Mouse (Mus musculus): ENCODE results near the gene Jakmip3. TPM values are rescaled to one million over a fixed set of nuclear protein-coding genes. Genes with fewer than 3 reads are reported as not detected.
A peak's percentile ranks its signal among the peaks of the same experiment; 100 is the strongest.

Jakmip3 gene
- polyA plus RNA-seq, 1 experiment from 2014 or later = 1.2 TPM

DNA sequence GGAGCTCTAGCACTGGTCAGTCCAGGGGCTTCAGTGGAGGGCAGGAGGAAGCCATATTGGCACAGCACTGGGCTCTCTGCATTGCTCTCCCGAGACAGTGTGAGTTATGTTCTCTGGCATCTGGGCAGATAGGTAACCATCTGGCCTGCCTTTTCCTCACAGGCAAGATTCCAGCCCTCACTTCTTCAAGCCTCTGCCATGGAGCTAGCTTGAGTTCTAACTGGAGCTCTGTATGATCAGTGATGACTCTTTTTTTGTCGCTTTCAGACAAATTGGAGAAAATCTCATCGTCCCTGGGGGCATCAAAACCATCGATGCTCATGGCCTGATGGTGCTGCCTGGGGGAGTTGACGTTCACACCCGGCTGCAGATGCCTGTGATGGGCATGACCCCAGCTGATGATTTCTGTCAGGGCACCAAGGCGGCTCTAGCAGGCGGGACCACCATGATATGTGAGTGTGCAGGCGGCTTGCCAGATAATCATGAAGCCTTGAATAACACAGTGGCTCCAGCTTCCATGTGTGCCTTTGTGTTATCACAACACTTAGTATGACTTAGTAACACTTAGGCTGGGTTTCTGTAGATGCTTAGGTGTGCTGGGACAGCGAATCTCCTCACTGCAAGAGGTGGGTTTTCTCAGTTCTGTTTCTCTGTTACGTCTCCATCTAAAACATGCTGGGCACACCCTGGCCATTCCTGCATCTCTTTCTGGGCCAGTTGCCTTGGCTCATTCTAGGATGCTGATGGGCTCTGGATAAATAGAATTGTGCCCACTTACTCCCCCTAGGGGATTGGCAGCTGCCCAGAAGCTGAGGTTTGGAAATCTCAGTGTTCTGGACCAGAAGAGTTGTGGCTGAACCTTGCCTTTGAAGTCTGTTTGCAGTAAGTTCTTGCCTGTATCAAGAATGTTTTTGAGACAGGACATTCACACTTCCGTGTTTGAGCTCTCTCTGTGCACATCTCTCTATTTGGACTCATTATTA is 149.7 kb downstream of the Jakmip3 start:
- peaks cover 44% of the 10 kb centered on the region for H3K4me1 ChIP-seq (replicated peaks)
- no peak overlapping the region for H3K9ac ChIP-seq (replicated peaks)
- no peaks in the 10 kb centered on the region for H3K9me3 ChIP-seq
- H3K4me3 ChIP-seq (replicated peaks) = no peak overlapping the region
- H3K4me2 ChIP-seq (replicated peaks) = no peak overlapping the region
- no peak for ATAC-seq
- no peaks in the 10 kb centered on the region for H3K27me3 ChIP-seq
- no peak overlapping the region for H3K27ac ChIP-seq
- WGBS = 87% methylated on average over 12 of the region's 12 CpGs
- H3K36me3 ChIP-seq = peaks cover 66% of the 10 kb centered on the region

DNA sequence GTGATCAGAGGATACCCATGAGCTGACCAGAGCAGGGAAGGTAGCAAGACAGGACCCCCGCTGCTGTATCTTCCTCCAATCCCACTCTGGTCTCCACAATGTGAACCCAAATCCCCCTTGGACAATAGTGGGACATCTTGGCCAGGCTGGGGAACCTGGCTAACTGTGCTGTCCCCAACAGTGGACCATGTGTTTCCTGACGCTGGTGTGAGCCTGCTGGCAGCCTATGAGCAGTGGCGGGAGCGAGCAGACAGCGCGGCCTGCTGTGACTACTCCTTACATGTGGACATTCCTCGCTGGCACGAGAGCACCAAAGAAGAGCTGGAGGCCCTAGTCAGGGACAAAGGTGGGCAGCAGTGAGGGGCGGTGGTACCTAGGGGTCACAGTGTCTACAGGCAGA is 151.2 kb downstream of the Jakmip3 start:
- H3K36me3 ChIP-seq = peaks cover 79% of the 10 kb centered on the region
- H3K4me1 ChIP-seq (replicated peaks) = peaks cover 38% of the 10 kb centered on the region
- H3K4me2 ChIP-seq (replicated peaks) = no peak overlapping the region
- no peaks in the 10 kb centered on the region for H3K9me3 ChIP-seq
- no peak for ATAC-seq
- H3K4me3 ChIP-seq (replicated peaks) = no peak overlapping the region
- H3K27ac ChIP-seq = no peak overlapping the region
- no peak overlapping the region for H3K9ac ChIP-seq (replicated peaks)
- H3K27me3 ChIP-seq = no peaks in the 10 kb centered on the region
- 99% methylated on average over 9 of the region's 9 CpGs for WGBS

DNA sequence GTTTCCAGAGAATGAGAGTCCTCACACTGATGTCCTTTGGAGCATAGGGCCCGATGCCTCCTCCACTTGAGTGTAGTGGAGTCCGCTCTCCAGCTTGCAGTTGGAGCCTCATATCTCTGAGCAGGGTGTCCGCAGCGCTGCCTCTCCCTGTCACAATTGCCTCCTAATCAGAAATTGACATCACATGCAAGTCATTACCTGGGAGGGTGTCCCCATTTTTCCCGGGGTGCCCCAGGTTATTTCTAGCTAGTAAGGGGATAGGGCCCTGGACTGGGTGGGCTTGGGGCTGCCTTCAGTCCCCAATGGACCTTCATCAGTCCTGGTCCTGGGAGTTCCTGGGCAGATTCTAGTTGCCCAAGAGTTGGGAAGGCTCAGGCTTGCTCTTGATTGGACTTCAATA is 152.1 kb downstream of the Jakmip3 start:
- Histone ChIP-seq H3K4me3 (replicated peaks) (no peak overlapping the region), H3K4me2 (replicated peaks) (no peak overlapping the region), H3K9me3 (no peaks in the 10 kb centered on the region), H3K27ac (no peak overlapping the region), H3K27me3 (no peaks in the 10 kb centered on the region), H3K4me1 (replicated peaks) (peaks cover 28% of the 10 kb centered on the region), H3K36me3 (peaks cover 86% of the 10 kb centered on the region), H3K9ac (replicated peaks) (no peak overlapping the region)
- no peak for ATAC-seq
- 96% methylated on average over 5 of the region's 5 CpGs for WGBS

DNA sequence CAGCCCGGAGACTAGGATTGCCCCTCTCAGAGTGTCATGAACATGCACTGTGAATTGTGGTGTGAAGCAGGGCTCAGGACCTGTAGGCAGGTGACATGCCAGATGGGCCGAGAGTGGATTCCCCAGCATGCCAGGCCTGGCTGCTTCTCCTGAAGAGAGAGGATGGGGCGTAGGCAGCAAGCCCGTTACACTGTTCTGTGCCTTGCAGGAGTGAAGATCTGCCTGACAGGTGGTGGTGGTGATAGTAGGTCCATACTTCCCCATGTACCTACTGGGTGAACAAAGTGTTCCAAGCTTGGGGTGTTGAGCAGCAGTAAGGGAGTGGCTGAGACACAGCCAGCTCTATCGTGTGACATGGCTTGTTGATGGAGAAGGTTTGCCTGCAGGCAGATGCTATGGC is 152.6 kb downstream of the Jakmip3 start:
- H3K4me1 ChIP-seq (replicated peaks) = peaks cover 24% of the 10 kb centered on the region

DNA sequence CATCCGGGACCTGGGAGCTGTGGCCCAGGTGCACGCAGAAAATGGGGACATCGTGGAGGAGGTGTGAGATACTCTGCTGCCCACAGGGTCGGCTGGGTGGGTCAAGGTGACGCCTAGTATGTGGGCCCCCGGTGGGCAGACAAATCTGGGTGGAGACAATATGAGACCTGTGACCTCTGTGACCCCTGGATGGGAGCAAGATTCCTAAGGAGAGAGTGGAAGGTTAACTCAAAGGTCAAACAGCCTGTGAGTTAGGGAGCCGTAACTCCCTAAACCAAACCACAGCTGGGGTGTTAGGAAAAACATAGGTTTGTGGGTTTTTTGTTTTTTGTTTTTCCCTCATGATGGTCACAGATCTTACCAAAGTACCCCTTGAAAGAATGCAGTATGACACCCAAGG is 153.3 kb downstream of the Jakmip3 start:
- Histone ChIP-seq H3K27ac (no peak overlapping the region), H3K4me2 (replicated peaks) (no peak overlapping the region), H3K4me1 (replicated peaks) (peaks cover 17% of the 10 kb centered on the region), H3K4me3 (replicated peaks) (no peak overlapping the region), H3K27me3 (no peaks in the 10 kb centered on the region), H3K9me3 (no peaks in the 10 kb centered on the region), H3K36me3 (peaks cover 92% of the 10 kb centered on the region), H3K9ac (replicated peaks) (no peak overlapping the region)
- no peak for ATAC-seq
- 86% methylated on average over 7 of the region's 7 CpGs for WGBS

More for the DNA sequence above, 152.6 kb downstream of the Jakmip3 start:
- no peaks in the 10 kb centered on the region for H3K27me3 ChIP-seq
- no peak overlapping the region for H3K27ac ChIP-seq
- peaks cover 90% of the 10 kb centered on the region for H3K36me3 ChIP-seq
- H3K4me2 ChIP-seq (replicated peaks) = no peak overlapping the region
- WGBS = 94% methylated on average over 5 of the region's 5 CpGs
- H3K9ac ChIP-seq (replicated peaks) = no peak overlapping the region
- no peaks in the 10 kb centered on the region for H3K9me3 ChIP-seq
- ATAC-seq = no peak
- no peak overlapping the region for H3K4me3 ChIP-seq (replicated peaks)

DNA sequence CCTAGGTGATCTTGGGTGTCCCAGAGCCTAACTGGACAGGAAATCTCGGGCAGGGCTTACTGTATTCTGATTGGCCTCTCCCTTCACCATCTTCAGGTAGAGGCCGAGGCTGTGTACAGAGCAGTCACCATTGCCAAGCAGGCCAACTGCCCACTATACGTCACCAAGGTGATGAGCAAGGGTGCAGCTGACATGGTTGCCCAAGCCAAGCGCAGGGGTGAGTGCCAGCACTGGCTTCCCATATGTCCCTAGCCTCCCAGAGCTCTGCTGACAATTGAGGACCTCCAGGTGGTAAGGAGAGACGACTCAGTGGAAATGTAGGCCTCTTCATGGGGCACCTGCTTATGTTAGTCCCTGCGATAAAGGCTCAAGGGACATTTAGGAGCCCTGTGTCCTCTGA is 154.2 kb downstream of the Jakmip3 start:
- Histone ChIP-seq H3K9me3 (no peaks in the 10 kb centered on the region), H3K27me3 (no peaks in the 10 kb centered on the region), H3K9ac (replicated peaks) (no peak overlapping the region), H3K36me3 (peaks cover 95% of the 10 kb centered on the region), H3K4me3 (replicated peaks) (no peak overlapping the region), H3K4me1 (replicated peaks) (peaks cover 7% of the 10 kb centered on the region), H3K27ac (no peak overlapping the region), H3K4me2 (replicated peaks) (no peak overlapping the region)
- WGBS = 90% methylated on average over 6 of the region's 6 CpGs
- ATAC-seq = no peak

DNA sequence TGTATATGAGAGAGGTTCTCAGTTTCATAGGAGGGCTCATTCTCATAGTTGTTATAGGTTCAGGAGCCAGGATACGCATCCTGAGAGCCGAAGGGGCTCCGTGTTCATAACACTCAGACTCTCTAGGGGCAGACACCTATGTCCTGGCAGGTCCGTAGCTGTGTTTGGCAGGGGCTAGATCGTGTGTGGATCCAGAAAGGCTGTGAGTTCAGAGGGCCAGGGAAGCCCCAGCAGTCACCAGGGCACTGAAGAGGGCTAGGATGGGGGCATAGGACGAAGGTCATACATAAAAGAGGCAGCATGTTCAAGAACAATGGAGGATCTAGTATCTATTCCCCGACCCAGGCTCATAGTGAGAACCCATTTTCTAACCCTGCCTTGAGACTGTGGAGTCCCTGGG is 154.8 kb downstream of the Jakmip3 start:
- no peaks in the 10 kb centered on the region for H3K27me3 ChIP-seq
- peaks cover 95% of the 10 kb centered on the region for H3K36me3 ChIP-seq
- 86% methylated on average over 7 of the region's 7 CpGs for whole genome bisulfite sequencing
- no peak overlapping the region for H3K27ac ChIP-seq
- ATAC-seq = no peak
- H3K4me2 ChIP-seq (replicated peaks) = no peak overlapping the region
- 0 out of 2 replicates have a peak overlapping the region, but pooled peaks have one; percentile 29 for H3K9ac ChIP-seq (replicated peaks)
- H3K9me3 ChIP-seq = no peaks in the 10 kb centered on the region
- H3K4me3 ChIP-seq (replicated peaks) = no peak overlapping the region
- peaks cover 3% of the 10 kb centered on the region; the same call in 1 of the 2 replicates for H3K4me1 ChIP-seq (replicated peaks)

DNA sequence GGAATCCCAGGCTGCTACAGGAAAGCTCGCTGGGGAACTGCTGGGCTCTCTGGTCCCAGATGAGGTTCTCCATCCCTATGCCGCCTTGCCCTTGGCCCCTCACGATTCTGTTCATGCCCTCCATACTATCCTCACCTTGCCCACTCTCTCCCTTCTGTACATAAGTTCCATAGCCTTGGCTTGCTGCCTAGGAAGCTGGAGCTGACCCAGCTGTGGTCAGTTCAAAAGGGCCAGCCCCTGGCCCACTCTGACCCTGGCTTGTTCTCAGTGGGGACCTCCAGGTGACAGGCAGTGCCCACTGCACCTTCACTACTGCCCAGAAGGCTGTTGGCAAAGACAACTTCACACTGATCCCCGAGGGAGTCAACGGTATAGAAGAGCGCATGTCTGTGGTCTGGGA is 155.9 kb downstream of the Jakmip3 start:
- H3K9ac ChIP-seq (replicated peaks) = no peak overlapping the region
- H3K4me1 ChIP-seq (replicated peaks) = 0 out of 2 replicates have a peak, but pooled peaks cover 6% of the 10 kb centered on the region
- no peak overlapping the region for H3K4me3 ChIP-seq (replicated peaks)
- H3K36me3 ChIP-seq = peaks cover 95% of the 10 kb centered on the region
- no peaks in the 10 kb centered on the region for H3K9me3 ChIP-seq
- no peaks in the 10 kb centered on the region for H3K27me3 ChIP-seq
- no peak overlapping the region for H3K27ac ChIP-seq
- no peak overlapping the region for H3K4me2 ChIP-seq (replicated peaks)
- 92% methylated on average over 6 of the region's 6 CpGs for WGBS
- no peak for ATAC-seq

DNA sequence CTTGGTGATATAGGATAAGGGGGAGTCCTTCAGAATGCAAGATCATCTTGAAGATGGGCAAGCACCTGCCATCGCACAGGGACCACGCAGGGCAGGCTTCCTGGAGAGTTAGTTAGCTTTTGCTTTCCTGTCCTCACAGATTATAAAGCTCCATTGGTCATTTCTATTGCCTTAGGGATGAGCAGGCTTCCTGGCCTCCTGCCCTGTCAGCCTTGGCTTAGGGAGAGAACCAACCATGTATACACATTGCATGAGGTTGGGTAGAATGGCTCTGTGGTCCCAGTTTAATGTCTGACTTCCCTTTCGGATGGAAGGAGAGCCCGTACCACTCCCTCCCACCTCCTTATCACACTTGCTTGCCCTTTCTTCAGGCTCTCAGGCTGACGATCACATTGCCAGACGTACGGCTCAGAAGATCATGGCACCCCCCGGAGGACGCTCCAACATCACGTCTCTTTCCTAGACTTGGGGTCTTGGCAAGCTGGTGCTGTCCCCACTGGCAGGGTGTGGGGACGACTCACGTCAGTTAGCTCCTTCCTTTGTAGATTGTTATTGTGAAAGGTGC is 160.1 kb downstream of the Jakmip3 start:
- peaks cover 17% of the 10 kb centered on the region; the same call in 1 of the 2 replicates for H3K4me1 ChIP-seq (replicated peaks)
- ATAC-seq = no peak
- H3K9ac ChIP-seq (replicated peaks) = no peak overlapping the region
- no peaks in the 10 kb centered on the region for H3K27me3 ChIP-seq
- no peak overlapping the region for H3K4me2 ChIP-seq (replicated peaks)
- WGBS = 73% methylated on average over 12 of the region's 12 CpGs
- H3K27ac ChIP-seq = no peak overlapping the region
- no peak overlapping the region for H3K4me3 ChIP-seq (replicated peaks)
- no peaks in the 10 kb centered on the region for H3K9me3 ChIP-seq
- H3K36me3 ChIP-seq = peaks cover 59% of the 10 kb centered on the region

DNA sequence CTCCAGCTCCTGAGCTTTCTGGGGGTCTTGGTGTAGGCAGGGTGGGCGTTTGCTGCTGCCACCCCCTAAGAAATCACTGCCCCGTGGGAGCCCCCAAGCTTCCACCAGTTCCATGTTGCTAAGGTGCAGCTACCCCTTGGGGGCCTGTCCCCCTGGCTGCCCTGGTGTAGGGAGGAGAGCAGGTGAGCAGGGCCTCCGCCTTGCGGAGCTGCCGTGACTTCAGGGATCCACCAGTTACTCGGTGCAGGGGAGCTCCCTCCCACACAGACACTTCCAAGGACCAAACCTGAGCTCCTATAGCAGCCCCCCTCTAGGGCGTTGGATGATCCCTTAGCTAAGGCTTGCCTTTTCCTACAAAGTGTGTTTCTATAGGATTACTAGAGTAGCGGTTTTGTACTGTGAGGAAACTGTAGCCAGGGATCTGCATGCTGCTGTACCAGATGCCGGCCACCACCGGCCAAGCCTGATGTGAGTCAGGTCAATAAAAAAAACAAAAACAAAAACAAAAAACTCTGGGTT is 160.8 kb downstream of the Jakmip3 start:
- Histone ChIP-seq H3K27ac (no peak overlapping the region), H3K9me3 (no peaks in the 10 kb centered on the region), H3K27me3 (no peaks in the 10 kb centered on the region), H3K4me3 (replicated peaks) (no peak overlapping the region), H3K9ac (replicated peaks) (no peak overlapping the region), H3K4me1 (replicated peaks) (peaks cover 17% of the 10 kb centered on the region; the same call in 1 of the 2 replicates), H3K36me3 (peaks cover 51% of the 10 kb centered on the region), H3K4me2 (replicated peaks) (no peak overlapping the region)
- WGBS = 77% methylated on average over 10 of the region's 10 CpGs
- no peak for ATAC-seq

DNA sequence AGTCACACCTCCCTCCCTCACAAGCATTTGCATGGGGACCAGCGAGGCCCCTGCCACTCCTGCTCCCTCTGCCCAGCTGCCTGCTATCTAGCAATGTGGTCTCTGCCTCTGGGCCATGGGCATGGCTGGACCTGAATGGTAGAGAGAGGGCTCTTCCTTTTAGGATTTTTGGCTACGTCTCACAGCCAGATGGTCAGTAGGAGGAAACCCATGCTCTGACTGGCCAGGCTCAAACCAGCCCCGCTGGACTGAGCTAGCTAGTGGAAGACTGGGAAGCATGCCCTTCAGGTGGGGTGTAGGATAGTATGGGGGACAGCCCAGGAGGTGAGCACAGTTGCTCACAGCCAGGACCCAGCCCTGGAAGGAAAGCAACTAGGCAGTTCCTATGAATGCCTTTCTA is 161.3 kb downstream of the Jakmip3 start:
- H3K4me2 ChIP-seq (replicated peaks) = no peak overlapping the region
- no peak overlapping the region for H3K9ac ChIP-seq (replicated peaks)
- no peaks in the 10 kb centered on the region for H3K27me3 ChIP-seq
- H3K4me3 ChIP-seq (replicated peaks) = no peak overlapping the region
- 76% methylated on average over 3 of the region's 3 CpGs for WGBS
- H3K9me3 ChIP-seq = no peaks in the 10 kb centered on the region
- no peak overlapping the region for H3K27ac ChIP-seq
- no peak for ATAC-seq
- H3K36me3 ChIP-seq = peaks cover 47% of the 10 kb centered on the region
- H3K4me1 ChIP-seq (replicated peaks) = peaks cover 17% of the 10 kb centered on the region; the same call in 1 of the 2 replicates

DNA sequence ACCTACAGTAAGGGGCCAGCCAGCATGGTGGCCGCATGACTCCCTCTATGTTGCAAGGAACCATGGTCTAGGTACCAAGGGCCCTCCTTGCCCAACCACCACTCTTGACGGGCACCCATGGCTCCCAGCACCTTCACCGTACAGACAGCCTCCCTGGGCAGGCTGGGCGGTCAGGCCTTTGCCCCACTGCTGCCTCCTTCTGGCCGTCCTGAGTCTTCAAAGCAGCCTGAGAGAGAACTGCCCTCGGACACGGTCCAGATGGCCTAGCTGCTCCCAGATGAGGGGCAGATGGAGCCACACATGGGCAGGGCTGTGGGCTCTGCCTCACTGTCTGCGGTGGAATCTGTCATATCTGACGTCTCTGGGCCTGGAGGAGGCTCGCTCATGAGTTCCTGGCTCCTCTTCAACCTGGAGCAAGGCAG is 163.4 kb downstream of the Jakmip3 start:
- Histone ChIP-seq H3K4me2 (replicated peaks) (no peak overlapping the region), H3K36me3 (peaks cover 29% of the 10 kb centered on the region), H3K27ac (no peak overlapping the region), H3K4me1 (replicated peaks) (peaks cover 17% of the 10 kb centered on the region; the same call in 1 of the 2 replicates), H3K4me3 (replicated peaks) (no peak overlapping the region), H3K27me3 (no peaks in the 10 kb centered on the region), H3K9me3 (no peaks in the 10 kb centered on the region), H3K9ac (replicated peaks) (no peak overlapping the region)
- peak; percentile 26; the same call in 1 of the 2 replicates for ATAC-seq
- WGBS = 60% methylated on average over 10 of the region's 10 CpGs

Measured in midbrain, embryonic 13.5 days (tissue).